Mouse (Mus musculus) adrenal gland, postnatal 14 days (tissue): Measurements from ENCODE around the gene Gtsf2. TPM values are rescaled to one million over a fixed set of nuclear protein-coding genes. Genes with fewer than 3 reads are reported as not detected.

Experiments
- total RNA-seq: library from RNA; stranded (reverse); gene quantifications from 2 replicates; pipeline ENCODE4 v1.2.3, GENCODE M21; 2021

The Gtsf2 gene
- total RNA-seq, 1 experiment from 2014 or later: not detected

Other genes starting within 250 kb of the Gtsf2 start
- gene Cbx5, start 208.7 kb downstream of the Gtsf2 start, total RNA-seq: 73.0 and 73.8 TPM in 2 replicates
- gene Hnrnpa1, start 208.0 kb downstream of the Gtsf2 start, total RNA-seq: 273 and 322 TPM in 2 replicates
- gene Nfe2, start 190.1 kb downstream of the Gtsf2 start, total RNA-seq: 1.0 and 4.7 TPM in 2 replicates
- 118 and 125 TPM in 2 replicates for gene Copz1, start 175.8 kb downstream of the Gtsf2 start, total RNA-seq
- gene Gpr84, start 137.9 kb downstream of the Gtsf2 start, total RNA-seq: not detected in 2 replicates
- 18.7 and 19.9 TPM in 2 replicates for gene Zfp385a, start 108.4 kb downstream of the Gtsf2 start, total RNA-seq
- gene Itga5, start 81.7 kb downstream of the Gtsf2 start, total RNA-seq: 34.9 and 37.7 TPM in 2 replicates
- not detected in 2 replicates for gene Gtsf1, start 18.0 kb downstream of the Gtsf2 start, total RNA-seq
- 3.7 and 12.1 TPM in 2 replicates for gene Nckap1l, start 5.3 kb upstream of the Gtsf2 start, total RNA-seq
- gene Pde1b, start 54.6 kb upstream of the Gtsf2 start, total RNA-seq: 5.2 and 8.1 TPM in 2 replicates
- 18.7 and 19.3 TPM in 2 replicates for gene Ppp1r1a, start 89.5 kb upstream of the Gtsf2 start, total RNA-seq
- 208 TPM in 1 of 2 replicates, not detected in the other for gene Glycam1, start 116.6 kb upstream of the Gtsf2 start, total RNA-seq